Mouse (Mus musculus) spleen, adult 2 months (tissue): Measurements from ENCODE around the gene Fau.

ENCODE experiments used
- CTCF ChIP-seq: fragments of 200-500 bp; IDR thresholded peaks from 2 replicates; pipeline ENCODE4 v1.5.1; 2011; ENCODE audit warnings: mild to moderate bottlenecking, inconsistent platforms; ENCODE audit not compliant: insufficient read depth, insufficient read length, insufficient replicate concordance; ENCODE audit errors: extremely low read depth
- POLR2A ChIP-seq: fragments of 200-500 bp; IDR thresholded peaks from 2 replicates; pipeline ENCODE4 v1.6.1; 2011; ENCODE audit warnings: low read depth, low read length, inconsistent platforms

DNA sequence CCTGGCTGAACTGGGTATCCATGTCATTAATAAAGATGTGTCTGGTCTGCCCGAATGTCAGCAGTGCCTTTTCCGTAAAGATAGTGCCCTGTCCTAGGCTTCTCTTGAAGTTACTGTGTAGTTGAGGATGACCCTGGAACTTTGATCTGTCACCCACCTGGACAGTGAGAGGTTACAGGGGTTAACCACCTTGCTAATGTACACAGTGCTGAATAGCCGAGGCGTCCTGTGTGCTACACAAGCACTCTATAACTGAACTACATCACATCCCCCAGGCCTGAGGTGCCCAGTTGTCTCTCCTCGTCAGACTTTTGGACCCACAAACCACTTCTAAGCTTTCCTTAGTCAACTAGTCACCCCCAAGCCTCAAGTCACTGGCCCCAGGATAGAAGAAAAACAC is 4.8 kb downstream of the Fau start:
- TF ChIP-seq POLR2A (no peak), CTCF (no peak)
